In the genomic region with DNA sequence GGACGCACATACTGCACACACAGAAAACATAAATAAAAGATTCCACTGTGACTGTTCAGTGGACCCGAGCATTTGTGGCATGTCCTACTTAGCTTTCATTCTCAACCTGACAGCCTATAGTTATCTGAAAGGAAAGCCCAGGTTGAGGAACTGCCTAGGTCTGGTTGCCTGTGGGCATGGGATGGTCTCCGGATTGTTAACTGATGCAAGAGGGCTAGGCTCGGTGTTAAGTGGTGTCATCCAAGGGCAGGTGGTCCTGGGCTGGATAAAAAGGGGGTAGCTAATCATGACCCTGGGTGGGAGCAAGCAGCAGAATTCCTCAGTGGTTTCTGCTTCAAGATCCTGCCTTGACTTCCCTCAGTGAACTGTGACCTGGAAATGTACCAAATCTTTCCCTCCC, we compare ENCODE assay signal across 28 mouse cellular contexts.
"Had no signal": no experiment of that assay in that cellular context is flagged by ENCODE, and none has a peak within 500 bp of the region (broad histone marks: within the 10 kb centered on the region; RNA-seq: fewer than 3 reads in every experiment).

No protein-coding gene starts in this region.

- H3K9ac ChIP-seq: heart, embryonic 13.5 days; heart, embryonic 15.5 days; hindbrain, embryonic 12.5 days; hindbrain, embryonic 14.5 days; intestine, embryonic 15.5 days; limb, embryonic 12.5 days; liver, embryonic 13.5 days; liver, embryonic 15.5 days had no signal

- H3K36me3 ChIP-seq: heart, embryonic 13.5 days; heart, embryonic 15.5 days; hindbrain, embryonic 10.5 days; hindbrain, embryonic 12.5 days; intestine, embryonic 15.5 days; limb, embryonic 10.5 days; limb, embryonic 12.5 days; liver, embryonic 13.5 days; liver, embryonic 15.5 days had no signal

- H3K4me2 ChIP-seq: heart, embryonic 11.5 days; heart, embryonic 13.5 days; heart, embryonic 15.5 days; hindbrain, embryonic 12.5 days; hindbrain, embryonic 14.5 days; intestine, embryonic 15.5 days; limb, embryonic 12.5 days; liver, embryonic 11.5 days; liver, embryonic 13.5 days; liver, embryonic 15.5 days had no signal

- H3K27me3 ChIP-seq: heart, embryonic 13.5 days; heart, embryonic 15.5 days; hindbrain, embryonic 12.5 days; intestine, embryonic 15.5 days; limb, embryonic 12.5 days; liver, embryonic 13.5 days; liver, embryonic 15.5 days had no signal

- H3K27ac ChIP-seq: gastrocnemius, adult 2 months; heart, adult 2 months; hindbrain, embryonic 10.5 days; hindbrain, embryonic 12.5 days; hindbrain, embryonic 14.5 days; intestine, embryonic 15.5 days; limb, embryonic 10.5 days; limb, embryonic 12.5 days; liver, embryonic 13.5 days; liver, embryonic 15.5 days had no signal

- H3K4me3 ChIP-seq: gastrocnemius, adult 2 months; heart, adult 2 months; heart, embryonic 13.5 days; heart, embryonic 15.5 days; hindbrain, embryonic 10.5 days; hindbrain, embryonic 12.5 days; intestine, embryonic 15.5 days; limb, embryonic 10.5 days; limb, embryonic 12.5 days; liver, embryonic 13.5 days; liver, embryonic 15.5 days had no signal

- DNase-seq: gastrocnemius, adult 2 months; gastrocnemius, postnatal 10 days; gastrocnemius, postnatal 25 days; heart, adult 2 months; heart, postnatal 14 days; heart, postnatal 36 days; kidney, adult 18-20 months; kidney, adult 8-10 months; kidney, postnatal 14 days; kidney, postnatal 36 days; layer of hippocampus, adult 9-11 months; layer of hippocampus, postnatal 36 days; liver; liver, embryonic 13.5 days had no signal

- H3K9me3 ChIP-seq: heart, embryonic 13.5 days; heart, embryonic 15.5 days; hindbrain, embryonic 10.5 days; hindbrain, embryonic 12.5 days; intestine, embryonic 15.5 days; limb, embryonic 10.5 days; limb, embryonic 12.5 days; liver, embryonic 13.5 days; liver, embryonic 15.5 days had no signal

- ATAC-seq: hindbrain, embryonic 16.5 days; inflammation-experienced regulatory T-cells, adult 6 months; intestine, embryonic 15.5 days; intestine, postnatal 0 days had no signal

- H3K4me1 ChIP-seq: hindbrain, embryonic 10.5 days; hindbrain, embryonic 12.5 days; liver, embryonic 13.5 days; liver, embryonic 15.5 days had no signal
